Mouse (Mus musculus): ENCODE measurements around the gene Tmem216. TPM values are rescaled to one million over a fixed set of nuclear protein-coding genes. Genes with fewer than 3 reads are reported as not detected.

Tmem216 gene
- polyA plus RNA-seq, 2 experiments: 51.3 to 55.8 TPM

- ATAC-seq (ENCODE audit: low FRiP score, low read depth) (no peak), DNase-seq (ENCODE audit: low spot score) (no peak)
- no peak for TF ChIP-seq POLR2A (IDR thresholded peaks at IDR 0.05; ENCODE audit: borderline replicate concordance, extremely low read depth, insufficient read depth, insufficient read length)
- Histone ChIP-seq H3K36me3 (ENCODE audit: control insufficient read depth, insufficient read depth, low read length) (peaks cover 19% of the 10 kb centered on the region; the same call in 1 of the 2 replicates), H3K27me3 (ENCODE audit: control insufficient read depth, insufficient read depth, low read length) (no peaks in the 10 kb centered on the region), H3K9ac (ENCODE audit: low read depth, low read length, severe bottlenecking) (no peak overlapping the region), H3K27ac (replicated peaks; ENCODE audit: low read depth, low read length) (no peak overlapping the region), H3K4me1 (ENCODE audit: control insufficient read depth, insufficient read depth, low read length) (peaks cover 6% of the 10 kb centered on the region; the same call in 1 of the 2 replicates), H3K4me2 (replicated peaks; ENCODE audit: low read depth, low read length, severe bottlenecking) (no peak overlapping the region), H3K4me3 (replicated peaks; ENCODE audit: low read length) (no peak overlapping the region), H3K9me3 (ENCODE audit: control insufficient read depth, low read length) (no peaks in the 10 kb centered on the region)
- 81% methylated on average over 6 of the region's 6 CpGs for WGBS
Observed at GRCm38 (mm10) chr19:10581984-10582383, 25.9 kb upstream of the Tmem216 start.

GRCm38 (mm10) chr19:10580761-10581160, 24.7 kb upstream of the Tmem216 start:
- ATAC-seq (ENCODE audit: low FRiP score, low read depth) (no peak), DNase-seq (ENCODE audit: low spot score) (no peak)
- Histone ChIP-seq H3K4me2 (replicated peaks; ENCODE audit: low read depth, low read length, severe bottlenecking) (no peak overlapping the region), H3K9me3 (ENCODE audit: control insufficient read depth, low read length) (no peaks in the 10 kb centered on the region), H3K27me3 (ENCODE audit: control insufficient read depth, insufficient read depth, low read length) (no peaks in the 10 kb centered on the region), H3K4me3 (replicated peaks; ENCODE audit: low read length) (no peak overlapping the region), H3K9ac (ENCODE audit: low read depth, low read length, severe bottlenecking) (no peak overlapping the region), H3K27ac (replicated peaks; ENCODE audit: low read depth, low read length) (no peak overlapping the region), H3K36me3 (ENCODE audit: control insufficient read depth, insufficient read depth, low read length) (peaks cover 15% of the 10 kb centered on the region; the same call in 1 of the 2 replicates), H3K4me1 (ENCODE audit: control insufficient read depth, insufficient read depth, low read length) (peaks cover 8% of the 10 kb centered on the region)
- no peak for TF ChIP-seq POLR2A (IDR thresholded peaks at IDR 0.05; ENCODE audit: borderline replicate concordance, extremely low read depth, insufficient read depth, insufficient read length)
- WGBS: 81% methylated on average over 3 of the region's 3 CpGs

- WGBS: 89% methylated on average over 3 of the region's 3 CpGs
Observed at GRCm38 (mm10) chr19:10580102-10580501, 24.1 kb upstream of the Tmem216 start.

GRCm38 (mm10) chr19:10576690-10577561, 20.9 kb upstream of the Tmem216 start, which contains the start of the genes Cyb561a3 and Tmem138:
Gene Cyb561a3, plus strand, starts transcription at chr19:10577172.
Gene Tmem138, minus strand, starts transcription at chr19:10577362.
- peak within 1 kb of the TSS; percentile 69 for H3K9ac ChIP-seq (ENCODE audit: low read depth, low read length, severe bottlenecking)
- under 1% methylated on average over 44 of the region's 44 CpGs for WGBS

More at GRCm38 (mm10) chr19:10580102-10580501, 24.1 kb upstream of the Tmem216 start:
- DNase-seq (ENCODE audit: low spot score) (no peak), ATAC-seq (ENCODE audit: low FRiP score, low read depth) (no peak)
- Histone ChIP-seq H3K9ac (ENCODE audit: low read depth, low read length, severe bottlenecking) (no peak overlapping the region), H3K27ac (replicated peaks; ENCODE audit: low read depth, low read length) (no peak overlapping the region), H3K4me2 (replicated peaks; ENCODE audit: low read depth, low read length, severe bottlenecking) (no peak overlapping the region), H3K4me3 (replicated peaks; ENCODE audit: low read length) (no peak overlapping the region), H3K9me3 (ENCODE audit: control insufficient read depth, low read length) (no peaks in the 10 kb centered on the region), H3K27me3 (ENCODE audit: control insufficient read depth, insufficient read depth, low read length) (no peaks in the 10 kb centered on the region), H3K36me3 (ENCODE audit: control insufficient read depth, insufficient read depth, low read length) (peaks cover 15% of the 10 kb centered on the region; the same call in 1 of the 2 replicates), H3K4me1 (ENCODE audit: control insufficient read depth, insufficient read depth, low read length) (peaks cover 8% of the 10 kb centered on the region)
- TF ChIP-seq POLR2A (IDR thresholded peaks at IDR 0.05; ENCODE audit: borderline replicate concordance, extremely low read depth, insufficient read depth, insufficient read length): no peak

GRCm38 (mm10) chr19:10569627-10570026, 13.6 kb upstream of the Tmem216 start:
- no peak for TF ChIP-seq POLR2A (IDR thresholded peaks at IDR 0.05; ENCODE audit: borderline replicate concordance, extremely low read depth, insufficient read depth, insufficient read length)
- no peaks in the 10 kb centered on the region for H3K27me3 ChIP-seq (ENCODE audit: control insufficient read depth, insufficient read depth, low read length)
- 93% methylated on average over 6 of the region's 6 CpGs for WGBS
- H3K27ac ChIP-seq (replicated peaks; ENCODE audit: low read depth, low read length): no peak overlapping the region
- no peak overlapping the region for H3K4me3 ChIP-seq (replicated peaks; ENCODE audit: low read length)
- ATAC-seq (ENCODE audit: low FRiP score, low read depth): no peak
- H3K4me2 ChIP-seq (replicated peaks; ENCODE audit: low read depth, low read length, severe bottlenecking): no peak overlapping the region
- no peaks in the 10 kb centered on the region for H3K4me1 ChIP-seq (ENCODE audit: control insufficient read depth, insufficient read depth, low read length)
- H3K36me3 ChIP-seq (ENCODE audit: control insufficient read depth, insufficient read depth, low read length): peaks cover 51% of the 10 kb centered on the region
- DNase-seq (ENCODE audit: low spot score): no peak
- H3K9me3 ChIP-seq (ENCODE audit: control insufficient read depth, low read length): no peaks in the 10 kb centered on the region
- H3K9ac ChIP-seq (ENCODE audit: low read depth, low read length, severe bottlenecking): no peak overlapping the region

More at GRCm38 (mm10) chr19:10576690-10577561, 20.9 kb upstream of the Tmem216 start, which contains the start of the genes Cyb561a3 and Tmem138:
- ATAC-seq (ENCODE audit: low FRiP score, low read depth): peak; percentile 96
- Histone ChIP-seq H3K27ac (replicated peaks; ENCODE audit: low read depth, low read length) (peak within 1 kb of the TSS; percentile 79), H3K4me1 (ENCODE audit: control insufficient read depth, insufficient read depth, low read length) (peaks cover 8% of the 10 kb centered on the region), H3K9me3 (ENCODE audit: control insufficient read depth, low read length) (no peaks in the 10 kb centered on the region), H3K36me3 (ENCODE audit: control insufficient read depth, insufficient read depth, low read length) (peaks cover 31% of the 10 kb centered on the region), H3K4me2 (replicated peaks; ENCODE audit: low read depth, low read length, severe bottlenecking) (peak within 1 kb of the TSS; percentile 61), H3K27me3 (ENCODE audit: control insufficient read depth, insufficient read depth, low read length) (no peaks in the 10 kb centered on the region), H3K4me3 (replicated peaks; ENCODE audit: low read length) (peak within 1 kb of the TSS; percentile 61)
- peak; percentile 96 for DNase-seq (ENCODE audit: low spot score)
- TF ChIP-seq POLR2A (IDR thresholded peaks at IDR 0.05; ENCODE audit: borderline replicate concordance, extremely low read depth, insufficient read depth, insufficient read length): peak; percentile 73; the same call in 1 of the 2 replicates

Measured in limb, embryonic 14.5 days (tissue).